Mouse (Mus musculus) E14TG2a.4 (cell line): ENCODE measurements around the gene Fank1.

ENCODE experiments used
- CTCF ChIP-seq: conservative IDR thresholded peaks from 2 replicates; pipeline ENCODE4 v1.5.1; 2014; ENCODE audit warnings: low read length
- NANOG ChIP-seq: IDR thresholded peaks from 2 replicates; pipeline ENCODE4 v1.6.1; 2014; ENCODE audit warnings: borderline replicate concordance, low read length, mixed read lengths

GRCm38 (mm10) chr7:133921291-133921690 is 144.6 kb downstream of the Fank1 start:
- TF ChIP-seq CTCF (no peak), NANOG (no peak)
